Mouse (Mus musculus) testis, adult 10 weeks (tissue): ENCODE data around the gene Gm5724. TPM values are rescaled to one million over a fixed set of nuclear protein-coding genes. Genes with fewer than 3 reads are reported as not detected.

Experiments
- polyA plus RNA-seq: library from polyadenylated mRNA; stranded (reverse); fragments of 350-450 nt; fragmentation: Illumina TruSeq; extraction: RNeasy Lipid Tissue Mini Kit (QIAGEN cat#74804); gene quantifications from one replicate; pipeline ENCODE4 v1.2.3, GENCODE M21; 2014; ENCODE audit warnings: low read depth, low replicate concordance

Gm5724 gene
- polyA plus RNA-seq = 2.1 TPM

GRCm38 (mm10) chr6:141773710-141774109 lies at the start of gene Gm5724:
Gm5724 (minus strand) TSS chr6:141773810.

Other genes with a start within 250 kb of the Gm5724 start
- not detected for gene Slco1c1, start 249.4 kb downstream of the Gm5724 start, polyA plus RNA-seq
- gene Slco1b2, start 144.3 kb downstream of the Gm5724 start, polyA plus RNA-seq = 0.41 TPM
- gene Slco1a4, start 82.4 kb upstream of the Gm5724 start, polyA plus RNA-seq = 8.2 TPM
- not detected for gene Slco1a1, start 173.2 kb upstream of the Gm5724 start, polyA plus RNA-seq
- gene Gm6614, start 237.6 kb upstream of the Gm5724 start, polyA plus RNA-seq = 0.08 TPM